Mouse (Mus musculus) ES-E14 (cell line): ENCODE data around the gene Trub1. TPM values are rescaled to one million over a fixed set of nuclear protein-coding genes. Genes with fewer than 3 reads are reported as not detected.

Experiments
- DNase-seq: peaks from one replicate; pipeline ENCODE4 v3.0.0-alpha.2; 2013; ENCODE audit warnings: low read depth, low spot score
- H3K27ac ChIP-seq: 2 replicates; pipeline ENCODE4 v1.5.1; 2012; ENCODE audit warnings: low read depth, mild to moderate bottlenecking, low read length, moderate library complexity, mixed read lengths; ENCODE audit not compliant: poor library complexity, insufficient read depth, severe bottlenecking
- H3K36me3 ChIP-seq: 2 replicates; pipeline ENCODE4 v1.6.1; 2012; ENCODE audit warnings: mild to moderate bottlenecking, low read length, moderate library complexity, mixed read lengths; ENCODE audit not compliant: control insufficient read depth, poor library complexity, insufficient read depth, severe bottlenecking
- H3K4me1 ChIP-seq, 2 experiments: fragments of 150-350 bp in 1 of 2; sonication (generic) in 1 of 2; 2 replicates each; pipeline ENCODE4 v1.6.1; 2012; ENCODE audit warnings: low read length in 2 of 2, mild to moderate bottlenecking in 1 of 2, mixed read lengths in 1 of 2; ENCODE audit not compliant: control insufficient read depth in 2 of 2, insufficient read depth in 2 of 2, poor library complexity in 1 of 2
- H3K4me3 ChIP-seq, 2 experiments: fragments of 150-350 bp in 1 of 2; sonication (generic) in 1 of 2; 2 replicates each; pipeline ENCODE4 v1.5.1; 2012; ENCODE audit warnings: low read length in 2 of 2, low read depth in 1 of 2, mild to moderate bottlenecking in 1 of 2, mixed read lengths in 1 of 2; ENCODE audit not compliant: insufficient read depth in 1 of 2, poor library complexity in 1 of 2, severe bottlenecking in 1 of 2
- H3K9ac ChIP-seq: 2 replicates; pipeline ENCODE4 v1.6.1; 2012; ENCODE audit warnings: low read depth, mild to moderate bottlenecking, low read length, mixed read lengths; ENCODE audit not compliant: poor library complexity, insufficient read depth, severe bottlenecking
- H3K9me3 ChIP-seq: fragments of 150-350 bp; sonication (generic); 2 replicates; pipeline ENCODE4 v1.6.1; 2012; ENCODE audit warnings: low read depth, mild to moderate bottlenecking, low read length; ENCODE audit not compliant: control insufficient read depth, insufficient read depth
- CHD2 ChIP-seq: IDR thresholded peaks from 2 replicates; pipeline ENCODE4 v1.6.1; 2014; ENCODE audit warnings: mild to moderate bottlenecking, low read depth, low read length, inconsistent platforms
- HCFC1 ChIP-seq: IDR thresholded peaks from 2 replicates; pipeline ENCODE4 v1.6.1; 2012; ENCODE audit warnings: low read length, inconsistent platforms, borderline replicate concordance; ENCODE audit not compliant: insufficient read depth
- MAFK ChIP-seq: IDR thresholded peaks from 2 replicates; pipeline ENCODE4 v1.6.1; 2014; ENCODE audit warnings: mild to moderate bottlenecking, low read depth, low read length, inconsistent platforms; ENCODE audit not compliant: insufficient read depth
- ZC3H11A ChIP-seq: IDR thresholded peaks from 2 replicates; pipeline ENCODE4 v1.6.1; 2012; ENCODE audit warnings: low read depth, mild to moderate bottlenecking, inconsistent platforms, low read length, borderline replicate concordance
- ZNF384 ChIP-seq: IDR thresholded peaks from 2 replicates; pipeline ENCODE4 v1.6.1; 2012; ENCODE audit warnings: low read depth, low read length, inconsistent platforms
- in situ Hi-C, 2 experiments: fragments of 600-800 bp; cut with MboI; formaldehyde crosslinking; loops; one replicate each; pipeline ENCODE4 v1.15.1; 2025; ENCODE audit warnings: low sequenced_read_pairs in 2 of 2, inconsistent platforms in 1 of 2; ENCODE audit not compliant: unreplicated experiment in 2 of 2
- total RNA-seq: library from RNA; depleted of rRNA; stranded (reverse); fragments of 300-350 nt; gene quantifications from 2 replicates; pipeline ENCODE4 v1.2.3, GENCODE M21; 2012

Gene Trub1
- total RNA-seq, 1 experiment: 12.5 TPM

DNA sequence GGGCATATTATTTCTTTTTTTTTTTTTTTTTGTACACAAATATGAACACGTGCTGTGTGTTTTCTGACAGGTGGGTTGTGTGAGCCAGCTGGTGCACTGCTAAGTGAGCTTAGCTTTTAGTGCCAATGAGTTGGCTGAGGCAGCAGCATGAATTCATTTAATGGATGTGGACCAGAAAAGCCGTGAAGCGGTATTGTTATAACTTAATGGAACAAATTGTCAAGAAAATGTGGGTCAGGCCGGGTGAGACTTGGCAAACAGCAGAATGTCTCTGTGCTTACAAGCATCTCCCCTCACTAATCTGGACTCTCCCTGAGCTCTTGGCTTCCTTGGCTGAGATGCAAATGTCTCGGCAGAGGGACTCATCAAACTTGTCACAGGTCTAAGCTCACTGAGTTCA is 7.7 kb upstream of the Trub1 start:
- no peak overlapping the region for H3K27ac ChIP-seq
- no peaks in the 10 kb centered on the region for H3K4me1 ChIP-seq
- no peak overlapping the region for H3K4me3 ChIP-seq
- no peaks in the 10 kb centered on the region for H3K9me3 ChIP-seq
- H3K36me3 ChIP-seq: no peaks in the 10 kb centered on the region
- in situ Hi-C loops: no loop called here
- TF ChIP-seq MAFK (no peak), ZNF384 (no peak), CHD2 (no peak), ZC3H11A (no peak), HCFC1 (no peak)
- DNase-seq: no peak
- H3K9ac ChIP-seq: no peak overlapping the region

DNA sequence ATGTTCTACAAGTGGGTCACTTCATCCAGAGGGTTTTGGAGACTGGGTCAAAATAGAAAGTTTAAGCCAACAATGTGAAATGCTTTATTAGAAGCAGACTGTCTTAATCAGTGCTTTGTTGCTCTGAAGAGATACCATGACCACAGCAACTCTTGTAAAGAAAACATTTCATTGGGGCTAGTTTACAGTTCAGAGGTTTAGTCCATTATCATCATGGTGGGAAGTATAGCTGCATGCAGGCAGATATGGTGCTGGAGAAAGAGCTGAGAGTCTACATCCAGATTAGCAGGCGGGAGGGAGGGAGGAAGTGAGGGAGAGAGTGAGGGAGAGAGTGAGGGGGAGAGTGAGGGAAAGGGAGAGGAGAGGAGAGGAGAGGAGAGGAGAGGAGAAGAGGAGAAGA is 1.9 kb upstream of the Trub1 start:
- DNase-seq: no peak
- TF ChIP-seq ZNF384 (no peak), MAFK (no peak), ZC3H11A (no peak), CHD2 (no peak), HCFC1 (no peak)
- Histone ChIP-seq H3K9me3 (no peaks in the 10 kb centered on the region), H3K9ac (no peak overlapping the region), H3K4me1 (no peaks in the 10 kb centered on the region), H3K36me3 (no peaks in the 10 kb centered on the region), H3K27ac (no peak overlapping the region), H3K4me3 (no peak overlapping the region)
- in situ Hi-C loops: no loop called here

DNA sequence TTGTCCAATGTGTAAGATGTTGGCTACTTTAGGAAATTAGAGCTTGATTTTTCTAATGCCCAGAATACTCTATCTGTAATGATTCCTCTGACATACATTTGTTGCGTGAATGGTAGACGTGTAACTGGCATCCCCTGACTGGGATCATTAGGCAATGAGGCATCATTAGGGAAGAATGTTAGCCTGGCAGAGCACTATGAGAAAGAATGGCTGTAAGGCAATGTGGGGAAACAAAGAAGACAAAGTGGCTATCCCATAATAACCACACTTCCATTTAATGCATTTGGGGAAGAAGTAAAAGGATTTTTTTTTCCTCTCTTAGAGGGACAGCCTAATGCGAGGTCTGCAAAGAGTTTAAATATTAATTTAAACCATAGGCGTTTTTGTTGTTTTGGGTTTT is 950 bp upstream of the Trub1 start:
- Histone ChIP-seq H3K9me3 (no peaks in the 10 kb centered on the region), H3K9ac (no peak overlapping the region), H3K27ac (no peak overlapping the region), H3K4me1 (no peaks in the 10 kb centered on the region), H3K36me3 (no peaks in the 10 kb centered on the region), H3K4me3 (no peak overlapping the region)
- in situ Hi-C loops: no loop called here
- no peak for TF ChIP-seq CHD2
- no peak for TF ChIP-seq ZNF384
- no peak for TF ChIP-seq MAFK
- TF ChIP-seq HCFC1: no peak
- no peak for TF ChIP-seq ZC3H11A
- DNase-seq: no peak

DNA sequence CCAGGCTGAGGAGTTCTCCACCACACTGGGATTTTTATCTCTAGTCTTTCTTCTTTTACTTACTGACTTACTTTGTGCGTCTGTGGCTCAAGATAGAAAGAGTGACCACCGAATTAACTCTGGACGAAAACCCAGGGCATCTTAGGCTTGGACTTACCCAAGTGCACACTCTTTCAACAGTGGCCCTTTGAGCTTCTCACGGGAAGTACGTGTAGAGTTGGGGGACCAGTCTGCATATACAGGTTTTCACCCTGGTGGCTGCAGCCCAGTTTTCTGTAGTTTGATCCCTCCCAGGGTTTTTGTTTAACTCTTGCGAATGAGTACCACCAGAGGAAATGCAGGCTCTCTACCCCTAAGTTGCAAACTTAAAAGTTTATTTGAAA is 497 bp downstream of the Trub1 start:
- TF ChIP-seq ZNF384 (no peak), MAFK (no peak), ZC3H11A (no peak), HCFC1 (no peak), CHD2 (no peak)
- Histone ChIP-seq H3K9ac (peak overlapping the region; percentile 95), H3K27ac (no peak overlapping the region), H3K36me3 (peaks cover 3% of the 10 kb centered on the region), H3K4me1 (no peaks in the 10 kb centered on the region), H3K9me3 (no peaks in the 10 kb centered on the region), H3K4me3 (peak overlapping the region; percentile 79 to 99)
- no peak for DNase-seq
- in situ Hi-C loops: no loop called here

DNA sequence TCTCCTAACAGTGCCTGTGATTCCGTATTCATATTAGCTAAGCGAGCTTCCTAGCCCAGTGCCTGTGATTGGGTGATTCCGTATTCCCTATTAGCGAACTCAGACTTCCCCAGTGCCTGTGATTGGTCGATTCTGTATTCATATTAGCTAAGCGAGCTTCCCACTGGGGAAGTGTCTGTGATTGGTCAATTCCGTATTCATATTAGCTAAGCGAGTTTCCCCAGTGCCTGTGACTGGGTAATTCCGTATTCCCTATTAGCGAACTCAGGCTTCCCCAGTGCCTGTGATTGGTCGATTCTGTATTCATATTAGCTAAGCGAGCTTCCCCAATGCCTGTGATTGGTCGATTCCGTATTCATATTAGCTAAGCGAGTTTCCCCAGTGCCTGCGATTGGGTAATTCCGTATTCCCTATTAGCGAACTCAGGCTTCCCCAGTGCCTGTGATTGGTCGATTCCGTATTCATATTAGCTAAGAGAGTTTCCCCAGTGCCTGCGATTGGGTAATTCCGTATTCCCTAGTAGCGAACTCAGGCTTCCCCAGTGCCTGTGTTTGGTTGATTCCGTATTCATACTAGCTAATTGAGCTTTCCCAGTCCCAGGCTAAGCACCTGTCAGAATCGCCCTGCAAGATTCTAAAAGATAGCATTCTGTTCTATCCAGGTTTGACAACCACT is 2.7 kb downstream of the Trub1 start:
- peaks cover 13% of the 10 kb centered on the region for H3K36me3 ChIP-seq
- H3K27ac ChIP-seq: no peak overlapping the region
- no peaks in the 10 kb centered on the region for H3K9me3 ChIP-seq
- no peak overlapping the region; the same call in 1 of the 2 replicates for H3K9ac ChIP-seq
- TF ChIP-seq CHD2: peak; percentile 68
- no peak for TF ChIP-seq ZNF384
- no peak for TF ChIP-seq MAFK
- peak overlapping the region in 1 of 2 experiments; percentile 10; a peak in 2 of 4 replicates for H3K4me3 ChIP-seq
- no peaks in the 10 kb centered on the region for H3K4me1 ChIP-seq
- peak; percentile 38 for DNase-seq
- in situ Hi-C loops: no loop called here
